Mouse (Mus musculus) testis, adult 2 months (tissue): ENCODE data around the gene Krt78. TPM values are rescaled to one million over a fixed set of nuclear protein-coding genes. Genes with fewer than 3 reads are reported as not detected.

Source experiments
- H3K27ac ChIP-seq: fragments of 200-500 bp; 2 replicates; pipeline ENCODE4 v1.5.1; 2012; ENCODE audit warnings: low read depth, low read length; ENCODE audit not compliant: control insufficient read depth, insufficient read depth
- H3K27me3 ChIP-seq: fragments of 200-500 bp; 2 replicates; pipeline ENCODE4 v1.6.1; 2012; ENCODE audit warnings: mild to moderate bottlenecking, low read length, moderate library complexity; ENCODE audit not compliant: control insufficient read depth, insufficient read depth
- H3K36me3 ChIP-seq: fragments of 200-500 bp; 2 replicates; pipeline ENCODE4 v1.6.1; 2012; ENCODE audit warnings: mild to moderate bottlenecking, low read length; ENCODE audit not compliant: control insufficient read depth, insufficient read depth
- H3K4me1 ChIP-seq: fragments of 200-500 bp; 2 replicates; pipeline ENCODE4 v1.6.1; 2012; ENCODE audit warnings: low read length; ENCODE audit not compliant: control insufficient read depth, insufficient read depth
- H3K4me3 ChIP-seq: fragments of 200-500 bp; 2 replicates; pipeline ENCODE4 v1.5.1; 2012; ENCODE audit warnings: low read depth, mild to moderate bottlenecking, low read length, moderate library complexity, mixed read lengths; ENCODE audit not compliant: control insufficient read depth
- CTCF ChIP-seq: fragments of 200-500 bp; IDR thresholded peaks from 2 replicates; pipeline ENCODE4 v1.5.1; 2012; ENCODE audit warnings: low read depth, mild to moderate bottlenecking, inconsistent platforms, low read length, moderate library complexity; ENCODE audit not compliant: control insufficient read depth, insufficient read depth, insufficient replicate concordance
- POLR2A ChIP-seq: fragments of 200-500 bp; IDR thresholded peaks from 2 replicates; pipeline ENCODE4 v1.6.1; 2012; ENCODE audit warnings: low read depth, mild to moderate bottlenecking, inconsistent platforms, low read length, moderate library complexity; ENCODE audit not compliant: control insufficient read depth
- polyA plus RNA-seq: library from polyadenylated mRNA; depleted of rRNA; stranded (reverse); fragments of >200 nt; gene quantifications from 2 replicates; pipeline ENCODE4 v1.2.3, GENCODE M21; 2012

The Krt78 gene
- polyA plus RNA-seq, 1 experiment = 0.63 TPM

DNA sequence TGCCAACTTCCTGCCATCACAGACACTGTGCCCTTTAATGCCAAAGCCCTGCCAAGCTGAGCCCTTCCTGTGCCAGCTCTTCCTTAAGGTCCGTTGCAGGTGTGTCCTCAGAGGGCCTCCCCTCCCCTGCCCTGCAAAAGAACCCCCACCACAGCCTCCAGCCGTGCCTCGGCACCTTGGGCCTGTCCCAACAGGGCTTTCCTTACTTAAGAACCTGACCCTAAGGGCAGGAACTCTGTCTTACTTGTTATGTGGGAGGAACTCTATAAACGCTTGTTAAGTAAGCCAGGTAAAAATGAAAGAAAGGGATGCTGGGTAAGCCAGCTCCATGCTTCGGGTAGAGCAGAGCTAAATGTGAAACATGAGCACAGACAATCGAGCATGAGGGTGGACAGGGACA, 21.1 kb downstream of the Krt78 start:
- no peak for TF ChIP-seq POLR2A
- TF ChIP-seq CTCF = no peak
- no peaks in the 10 kb centered on the region for H3K27me3 ChIP-seq

DNA sequence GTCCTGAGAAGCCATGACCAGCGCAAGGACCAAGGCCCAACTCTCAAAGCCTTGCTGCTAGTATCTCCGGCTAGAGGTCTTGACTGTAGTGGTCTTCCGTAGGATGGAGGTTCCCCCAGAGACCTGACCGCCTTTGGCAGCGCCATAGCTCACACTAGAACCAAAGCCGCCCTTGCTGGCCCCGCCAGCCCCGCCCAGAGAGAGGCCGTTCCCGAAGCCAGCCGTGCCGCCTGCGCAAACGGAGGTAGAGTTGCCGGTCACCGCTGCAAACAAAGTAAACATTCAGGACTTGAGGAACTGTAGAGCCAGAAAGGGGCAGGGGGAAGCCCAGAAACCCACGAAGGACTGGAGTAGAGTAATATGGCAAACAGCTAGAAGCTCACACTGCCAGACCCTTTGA, 24.4 kb downstream of the Krt78 start:
- Histone ChIP-seq H3K36me3 (no peaks in the 10 kb centered on the region), H3K27me3 (no peaks in the 10 kb centered on the region), H3K27ac (no peak overlapping the region), H3K4me1 (peaks cover 2% of the 10 kb centered on the region), H3K4me3 (no peak overlapping the region)
- TF ChIP-seq POLR2A (no peak), CTCF (no peak)

More for the DNA sequence above, 21.1 kb downstream of the Krt78 start:
- Histone ChIP-seq H3K27ac (no peak overlapping the region), H3K4me3 (no peak overlapping the region), H3K36me3 (no peaks in the 10 kb centered on the region), H3K4me1 (peaks cover 2% of the 10 kb centered on the region)

DNA sequence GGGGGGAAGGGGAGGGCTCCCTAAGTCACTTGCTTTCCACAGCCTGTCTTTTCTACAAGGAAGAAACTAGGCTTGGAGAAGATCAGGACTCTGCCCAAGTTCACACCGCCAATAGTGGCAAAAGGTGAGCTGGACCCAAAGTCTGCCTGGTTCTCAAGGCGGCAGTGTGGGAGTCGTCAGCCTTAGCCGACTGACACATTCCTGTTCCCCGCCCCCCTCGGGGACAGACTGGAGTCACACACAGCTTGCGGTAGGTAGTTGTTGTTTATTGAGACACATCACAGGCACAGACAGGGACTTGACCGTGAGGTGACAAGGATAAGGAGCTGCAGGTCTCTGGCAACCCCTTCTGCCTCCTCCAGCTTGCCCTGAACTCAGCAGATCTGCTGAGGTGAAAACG, 25.0 kb downstream of the Krt78 start:
- Histone ChIP-seq H3K4me1 (peaks cover 5% of the 10 kb centered on the region), H3K36me3 (no peaks in the 10 kb centered on the region), H3K27ac (no peak overlapping the region), H3K27me3 (no peaks in the 10 kb centered on the region), H3K4me3 (no peak overlapping the region)
- TF ChIP-seq CTCF (no peak), POLR2A (no peak)

DNA sequence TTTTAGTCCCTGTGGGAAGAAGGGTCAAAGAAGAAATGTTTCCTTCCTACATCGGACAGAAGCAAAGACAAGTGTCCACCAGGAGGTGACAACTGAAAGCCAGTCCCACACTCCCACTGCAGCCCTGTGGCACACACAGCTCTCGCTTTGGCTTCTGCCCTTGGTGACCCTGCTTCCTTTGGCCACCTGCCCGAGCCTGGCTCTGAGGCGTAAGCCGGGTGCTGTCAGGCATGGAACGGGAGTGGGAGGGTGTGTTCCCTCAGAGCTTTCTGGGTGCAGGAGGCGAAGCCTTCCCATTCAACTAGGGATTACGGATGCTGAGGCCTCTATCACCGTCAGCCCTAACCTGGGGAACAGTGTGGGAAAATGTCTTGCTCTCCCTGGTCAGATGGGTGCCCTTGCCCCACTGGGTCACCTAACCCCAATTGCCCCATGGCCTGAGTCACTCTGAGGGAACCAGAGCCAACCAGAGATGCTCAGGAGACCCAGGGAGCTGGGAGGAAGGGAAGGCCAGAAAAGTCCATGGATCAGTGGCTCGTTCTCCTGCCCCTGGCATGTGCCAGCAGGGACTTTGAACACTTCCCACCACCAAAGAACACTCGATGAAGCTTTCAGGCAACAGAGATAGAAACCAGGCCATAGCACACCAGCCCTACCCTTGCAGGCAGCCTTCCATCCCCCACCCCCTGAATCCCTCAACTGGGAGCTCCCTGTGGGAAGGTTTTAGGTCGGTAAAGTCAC, 26.6 kb downstream of the Krt78 start:
- no peak overlapping the region for H3K27ac ChIP-seq

GRCm38 (mm10) chr15:101925041-101925440, 29.0 kb downstream of the Krt78 start:
- Histone ChIP-seq H3K27ac (no peak overlapping the region), H3K4me1 (peaks cover 6% of the 10 kb centered on the region), H3K4me3 (no peak overlapping the region), H3K36me3 (no peaks in the 10 kb centered on the region), H3K27me3 (no peaks in the 10 kb centered on the region)
- TF ChIP-seq POLR2A = no peak
- no peak for TF ChIP-seq CTCF

More for the DNA sequence above, 26.6 kb downstream of the Krt78 start:
- TF ChIP-seq CTCF = no peak
- no peak for TF ChIP-seq POLR2A
- Histone ChIP-seq H3K4me3 (no peak overlapping the region), H3K27me3 (no peaks in the 10 kb centered on the region), H3K36me3 (no peaks in the 10 kb centered on the region), H3K4me1 (peaks cover 6% of the 10 kb centered on the region)

GRCm38 (mm10) chr15:101924635-101925034, 29.5 kb downstream of the Krt78 start, which contains the start of gene Krt4:
Gene Krt4 (minus strand): TSS chr15:101924735.
- Histone ChIP-seq H3K36me3 (no peaks in the 10 kb centered on the region), H3K4me1 (peaks cover 6% of the 10 kb centered on the region), H3K4me3 (no peak within 1 kb of the TSS), H3K27me3 (no peaks in the 10 kb centered on the region), H3K27ac (no peak within 1 kb of the TSS)
- no peak for TF ChIP-seq CTCF
- TF ChIP-seq POLR2A = no peak

DNA sequence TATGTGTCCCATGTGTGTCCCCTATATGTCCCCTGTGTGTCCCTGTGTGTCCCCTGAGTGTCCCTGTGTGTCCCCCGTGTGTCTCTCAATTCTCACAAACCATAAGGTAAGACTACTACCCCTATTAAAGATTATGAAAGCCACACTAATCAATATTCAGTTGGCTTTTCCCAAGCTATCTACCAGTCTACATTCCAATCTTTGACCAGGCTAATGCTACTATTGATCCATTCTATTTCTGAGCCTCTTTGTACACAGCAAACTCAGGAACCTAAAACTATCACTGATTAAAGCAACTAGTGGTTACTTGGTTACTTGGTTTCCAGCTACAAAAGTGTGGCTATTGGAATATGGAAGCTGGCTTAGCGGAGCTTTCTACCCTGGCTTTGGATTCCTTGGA, 31.8 kb downstream of the Krt78 start:
- Histone ChIP-seq H3K36me3 (no peaks in the 10 kb centered on the region), H3K4me1 (peaks cover 4% of the 10 kb centered on the region; the same call in 1 of the 2 replicates), H3K27me3 (no peaks in the 10 kb centered on the region), H3K27ac (no peak overlapping the region), H3K4me3 (no peak overlapping the region)
- TF ChIP-seq POLR2A (no peak), CTCF (no peak)

- H3K36me3 ChIP-seq = no peaks in the 10 kb centered on the region
- TF ChIP-seq CTCF (no peak), POLR2A (no peak)
- H3K27ac ChIP-seq = no peak overlapping the region
These were observed 38.0 kb downstream of the Krt78 start for GRCm38 (mm10) chr15:101916072-101916471.

More at GRCm38 (mm10) chr15:101916072-101916471, 38.0 kb downstream of the Krt78 start:
- Histone ChIP-seq H3K4me3 (no peak overlapping the region), H3K27me3 (no peaks in the 10 kb centered on the region), H3K4me1 (no peaks in the 10 kb centered on the region)
